Mouse (Mus musculus): ENCODE data around the gene Ugt2a3. TPM values are rescaled to one million over a fixed set of nuclear protein-coding genes. Genes with fewer than 3 reads are reported as not detected.
"Not testable (repeated sequence)": the region's sequence is repeated elsewhere in the genome, so short reads cannot be mapped to it uniquely, and the experiment has no call there.

The Ugt2a3 gene
- polyA plus RNA-seq, 1 experiment from 2014 or later, result not detected

- no peaks in the 10 kb centered on the region for H3K36me3 ChIP-seq
- no peaks in the 10 kb centered on the region for H3K9me3 ChIP-seq (replicated peaks)
- H3K27me3 ChIP-seq (replicated peaks), result no peaks in the 10 kb centered on the region
- no peaks in the 10 kb centered on the region for H3K4me1 ChIP-seq (replicated peaks)
- WGBS, result 46% methylated on average over 3 of the region's 3 CpGs
- no peak overlapping the region for H3K4me3 ChIP-seq
- H3K9ac ChIP-seq, result no peak overlapping the region
- ATAC-seq (ENCODE audit: insufficient number of reproducible peaks, low FRiP score), result no peak
- H3K4me2 ChIP-seq, result no peak overlapping the region
- H3K27ac ChIP-seq (ENCODE audit: poor library complexity, severe bottlenecking), result no peak overlapping the region
Observed at GRCm38 (mm10) chr5:87333584-87333983, 3.4 kb downstream of the Ugt2a3 start.

DNA sequence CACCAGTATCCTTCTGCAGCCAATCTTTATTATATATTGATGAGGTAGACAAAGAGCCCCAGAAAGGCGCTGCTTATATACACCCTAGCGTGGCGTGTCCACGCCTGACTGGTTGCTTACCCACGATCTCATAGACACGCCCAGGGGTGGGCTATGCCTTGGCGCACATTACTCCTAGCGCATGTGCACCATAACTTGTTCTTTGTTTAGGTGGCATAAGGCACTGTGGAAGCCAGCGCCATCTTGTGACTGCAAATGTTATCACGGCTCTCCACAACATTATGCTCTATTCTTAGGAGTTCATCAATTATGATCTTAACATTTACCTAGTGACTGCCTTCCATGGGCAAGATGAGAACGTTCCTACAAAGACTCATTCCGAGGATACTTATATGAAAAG, 25.6 kb downstream of the Ugt2a3 start:
- 83% methylated on average over 12 of the region's 12 CpGs for WGBS

GRCm38 (mm10) chr5:87286180-87286579, 50.8 kb downstream of the Ugt2a3 start:
- WGBS, result 74% methylated on average over 4 of the region's 4 CpGs
- not testable (repeated sequence) for H3K36me3 ChIP-seq; H3K4me3 ChIP-seq; H3K27ac ChIP-seq (ENCODE audit: poor library complexity, severe bottlenecking); ATAC-seq (ENCODE audit: insufficient number of reproducible peaks, low FRiP score); H3K9ac ChIP-seq; H3K4me1 ChIP-seq (replicated peaks); H3K27me3 ChIP-seq (replicated peaks); H3K4me2 ChIP-seq; H3K9me3 ChIP-seq (replicated peaks)

More for the DNA sequence above, 25.6 kb downstream of the Ugt2a3 start:
- H3K9ac ChIP-seq, result no peak overlapping the region
- no peaks in the 10 kb centered on the region for H3K27me3 ChIP-seq (replicated peaks)
- H3K27ac ChIP-seq (ENCODE audit: poor library complexity, severe bottlenecking), result no peak overlapping the region
- no peak overlapping the region for H3K4me3 ChIP-seq
- ATAC-seq (ENCODE audit: insufficient number of reproducible peaks, low FRiP score), result no peak
- no peak overlapping the region for H3K4me2 ChIP-seq
- no peaks in the 10 kb centered on the region for H3K4me1 ChIP-seq (replicated peaks)
- no peaks in the 10 kb centered on the region for H3K36me3 ChIP-seq
- H3K9me3 ChIP-seq (replicated peaks), result no peaks in the 10 kb centered on the region; the same call in 1 of the 2 replicates

DNA sequence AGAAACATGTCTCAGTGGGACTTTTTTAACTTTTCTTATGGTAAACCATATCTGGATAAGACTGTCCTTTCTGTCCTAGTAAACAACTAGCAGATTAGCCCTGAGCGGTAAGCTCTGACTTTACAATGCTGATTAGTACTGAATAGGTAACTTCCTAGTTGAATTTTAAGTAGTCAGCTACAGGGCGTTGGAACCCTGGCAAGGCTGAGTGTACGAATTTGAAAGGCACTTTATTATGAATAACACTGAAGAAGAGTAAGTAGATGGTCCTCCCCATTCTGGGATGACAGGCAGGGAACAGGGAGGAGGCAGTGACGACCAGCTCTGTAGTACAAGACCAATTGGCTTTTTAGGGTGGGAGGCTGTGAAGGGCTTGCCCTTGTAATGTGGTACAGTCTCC, 61.0 kb downstream of the Ugt2a3 start:
- not testable (repeated sequence) for H3K4me2 ChIP-seq; H3K36me3 ChIP-seq; ATAC-seq (ENCODE audit: insufficient number of reproducible peaks, low FRiP score); H3K9me3 ChIP-seq (replicated peaks); H3K27me3 ChIP-seq (replicated peaks); H3K27ac ChIP-seq (ENCODE audit: poor library complexity, severe bottlenecking); H3K4me3 ChIP-seq; H3K4me1 ChIP-seq (replicated peaks); H3K9ac ChIP-seq
- 79% methylated on average over 4 of the region's 4 CpGs for WGBS

- H3K27ac ChIP-seq (ENCODE audit: poor library complexity, severe bottlenecking), result no peak overlapping the region
- no peak overlapping the region for H3K4me3 ChIP-seq
- 80% methylated on average over 6 of the region's 6 CpGs for WGBS
- no peaks in the 10 kb centered on the region for H3K4me1 ChIP-seq (replicated peaks)
- no peaks in the 10 kb centered on the region for H3K36me3 ChIP-seq
- no peak for ATAC-seq (ENCODE audit: insufficient number of reproducible peaks, low FRiP score)
- H3K4me2 ChIP-seq, result no peak overlapping the region
- no peak overlapping the region for H3K9ac ChIP-seq
- no peaks in the 10 kb centered on the region for H3K27me3 ChIP-seq (replicated peaks)
- peaks cover 2% of the 10 kb centered on the region; the same call in 1 of the 2 replicates for H3K9me3 ChIP-seq (replicated peaks)
Observed at GRCm38 (mm10) chr5:87275581-87275980, 61.4 kb downstream of the Ugt2a3 start.

Other genes starting within 250 kb of the Ugt2a3 start
- gene Ugt2b36, start 244.6 kb downstream of the Ugt2a3 start, polyA plus RNA-seq (2016; fragmentation: Nextera tagmentation; extraction: Ambion mirVana), result not detected in 2 replicates
- not detected in 2 replicates for gene Ugt2b5, start 196.9 kb downstream of the Ugt2a3 start, polyA plus RNA-seq (2016; fragmentation: Nextera tagmentation; extraction: Ambion mirVana)
- gene Ugt2b37, start 82.4 kb downstream of the Ugt2a3 start, polyA plus RNA-seq (2016; fragmentation: Nextera tagmentation; extraction: Ambion mirVana), result not detected in 2 replicates
- not detected in 2 replicates for gene Ugt2b38, start 87.0 kb upstream of the Ugt2a3 start, polyA plus RNA-seq (2016; fragmentation: Nextera tagmentation; extraction: Ambion mirVana)
- not detected in 2 replicates for gene Ugt2a2, start 145.1 kb upstream of the Ugt2a3 start, polyA plus RNA-seq (2016; fragmentation: Nextera tagmentation; extraction: Ambion mirVana)
- not detected in 2 replicates for gene Gm43638, start 149.6 kb upstream of the Ugt2a3 start, polyA plus RNA-seq (2016; fragmentation: Nextera tagmentation; extraction: Ambion mirVana)
- not detected in 2 replicates for gene Ugt2a1, start 153.7 kb upstream of the Ugt2a3 start, polyA plus RNA-seq (2016; fragmentation: Nextera tagmentation; extraction: Ambion mirVana)
- not detected in 2 replicates for gene Sult1b1, start 201.0 kb upstream of the Ugt2a3 start, polyA plus RNA-seq (2016; fragmentation: Nextera tagmentation; extraction: Ambion mirVana)
- not detected in 2 replicates for gene Sult1d1, start 231.8 kb upstream of the Ugt2a3 start, polyA plus RNA-seq (2016; fragmentation: Nextera tagmentation; extraction: Ambion mirVana)

Data from heart, embryonic 12.5 days (tissue).